Mouse (Mus musculus) lung, embryonic 14.5 days (tissue): ENCODE data around the gene Edrf1. TPM values are rescaled to one million over a fixed set of nuclear protein-coding genes. Genes with fewer than 3 reads are reported as not detected.

Experiments
- ATAC-seq: fragments of 200-750 bp; cut with Nextera tagmentation; 2 replicates; pipeline ENCODE4 v1.8.0; 2017; ENCODE audit warnings: mild to moderate bottlenecking, moderate TSS enrichment, moderate library complexity; ENCODE audit not compliant: insufficient read depth
- DNase-seq: peaks from one replicate; pipeline ENCODE4 v3.0.0-alpha.2; 2015
- H3K27ac ChIP-seq: fragments of 300-500 bp; sonication (generic); 2 replicates; pipeline ENCODE4 v1.5.1; 2014; ENCODE audit warnings: low read depth, mild to moderate bottlenecking, moderate library complexity
- H3K27me3 ChIP-seq: fragments of 300-500 bp; sonication (generic); 2 replicates; pipeline ENCODE4 v1.6.1; 2014; ENCODE audit warnings: low read length, control low read depth; ENCODE audit not compliant: insufficient read depth
- H3K36me3 ChIP-seq: fragments of 300-500 bp; sonication (generic); 2 replicates; pipeline ENCODE4 v1.6.1; 2014; ENCODE audit warnings: control low read depth; ENCODE audit not compliant: insufficient read depth
- H3K4me1 ChIP-seq: fragments of 300-500 bp; sonication (generic); 2 replicates; pipeline ENCODE4 v1.6.1; 2014; ENCODE audit warnings: antibody characterized with exemption, control low read depth; ENCODE audit not compliant: insufficient read depth
- H3K4me2 ChIP-seq: fragments of 300-500 bp; sonication (generic); 2 replicates; pipeline ENCODE4 v1.6.1; 2014; ENCODE audit warnings: mild to moderate bottlenecking
- H3K4me3 ChIP-seq: fragments of 300-500 bp; sonication (generic); 2 replicates; pipeline ENCODE4 v1.5.1; 2014; ENCODE audit warnings: low read depth, low read length
- H3K9ac ChIP-seq: fragments of 300-500 bp; sonication (generic); 2 replicates; pipeline ENCODE4 v1.6.1; 2014
- H3K9me3 ChIP-seq: fragments of 300-500 bp; sonication (generic); 2 replicates; pipeline ENCODE4 v1.6.1; 2016; ENCODE audit warnings: low read depth, low read length, control low read depth
- CTCF ChIP-seq: IDR thresholded peaks from 2 replicates; pipeline ENCODE4 v1.5.1; 2016; ENCODE audit warnings: antibody characterized with exemption, low read depth
- whole genome bisulfite sequencing: fragments of 180-500 bp; shearing (Covaris S2); extraction: QIAGEN DNeasy Blood & Tissue Kit; methylation state at CpG from one replicate; pipeline ENCODE4 v1.1.7; 2014; 5-methylcytosine and 5-hydroxymethylcytosine counted together
- polyA plus RNA-seq: library from polyadenylated mRNA; unstranded; fragments of >200 nt; fragmentation: Nextera tagmentation; extraction: Ambion mirVana; gene quantifications from 2 replicates; pipeline ENCODE4 v1.2.1, GENCODE M21; 2014

Gene Edrf1
- polyA plus RNA-seq, 1 experiment from 2014 or later, result 22.8 TPM

GRCm38 (mm10) chr7:133630821-133631220 is 6.5 kb upstream of the Edrf1 start:
- no peak overlapping the region for H3K4me3 ChIP-seq
- H3K27ac ChIP-seq, result no peak overlapping the region
- no peak overlapping the region for H3K9ac ChIP-seq
- no peak for TF ChIP-seq CTCF
- H3K9me3 ChIP-seq, result no peaks in the 10 kb centered on the region
- H3K4me1 ChIP-seq, result no peaks in the 10 kb centered on the region
- 63% methylated on average over 5 of the region's 5 CpGs for WGBS
- no peak for DNase-seq
- H3K4me2 ChIP-seq, result no peak overlapping the region
- ATAC-seq, result no peak
- H3K27me3 ChIP-seq, result no peaks in the 10 kb centered on the region
- no peaks in the 10 kb centered on the region for H3K36me3 ChIP-seq

- Histone ChIP-seq H3K9me3 (no peaks in the 10 kb centered on the region), H3K36me3 (no peaks in the 10 kb centered on the region), H3K4me1 (no peaks in the 10 kb centered on the region), H3K4me2 (no peak overlapping the region), H3K9ac (no peak overlapping the region), H3K4me3 (no peak overlapping the region), H3K27me3 (no peaks in the 10 kb centered on the region), H3K27ac (no peak overlapping the region)
- TF ChIP-seq CTCF, result peak; percentile 59
- WGBS, result 18% methylated on average over 2 of the region's 2 CpGs
- DNase-seq, result peak; percentile 80
- ATAC-seq, result no peak
Measured at GRCm38 (mm10) chr7:133632476-133632875, 4.9 kb upstream of the Edrf1 start.

GRCm38 (mm10) chr7:133634932-133635650 is 2.3 kb upstream of the Edrf1 start:
- H3K27me3 ChIP-seq, result no peaks in the 10 kb centered on the region
- H3K9me3 ChIP-seq, result no peaks in the 10 kb centered on the region
- TF ChIP-seq CTCF, result no peak
- H3K4me1 ChIP-seq, result no peaks in the 10 kb centered on the region
- no peak overlapping the region for H3K9ac ChIP-seq
- DNase-seq (peak; percentile 29), ATAC-seq (no peak)
- H3K4me3 ChIP-seq, result no peak overlapping the region
- H3K4me2 ChIP-seq, result no peak overlapping the region
- 44% methylated on average over 10 of the region's 12 CpGs for WGBS
- H3K27ac ChIP-seq, result peak overlapping the region; percentile 3; the same call in 1 of the 2 replicates
- peaks cover 10% of the 10 kb centered on the region for H3K36me3 ChIP-seq

- H3K36me3 ChIP-seq, result peaks cover 25% of the 10 kb centered on the region
- H3K27me3 ChIP-seq, result no peaks in the 10 kb centered on the region
- peak overlapping the region; percentile 81 for H3K4me2 ChIP-seq
- peak; percentile 35 for ATAC-seq
- H3K9me3 ChIP-seq, result no peaks in the 10 kb centered on the region
- 2% methylated on average over 21 of the region's 21 CpGs for WGBS
- DNase-seq, result peak; percentile 97
- H3K9ac ChIP-seq, result peak overlapping the region; percentile 75
- peak overlapping the region; percentile 91 for H3K27ac ChIP-seq
- peak overlapping the region; percentile 83 for H3K4me3 ChIP-seq
- peak; percentile 86 for TF ChIP-seq CTCF
- H3K4me1 ChIP-seq, result no peaks in the 10 kb centered on the region
Measured at GRCm38 (mm10) chr7:133636738-133637352, 498 bp upstream of the Edrf1 start.

GRCm38 (mm10) chr7:133638306-133638705 is 963 bp downstream of the Edrf1 start:
- Histone ChIP-seq H3K4me1 (no peaks in the 10 kb centered on the region), H3K9me3 (no peaks in the 10 kb centered on the region), H3K27me3 (no peaks in the 10 kb centered on the region), H3K4me3 (peak overlapping the region; percentile 83), H3K9ac (peak overlapping the region; percentile 88), H3K27ac (no peak overlapping the region), H3K4me2 (peak overlapping the region; percentile 62), H3K36me3 (peaks cover 39% of the 10 kb centered on the region)
- DNase-seq (peak; percentile 14), ATAC-seq (no peak)
- WGBS, result 8% methylated on average over 13 of the region's 13 CpGs
- TF ChIP-seq CTCF, result no peak

- Histone ChIP-seq H3K4me1 (no peaks in the 10 kb centered on the region), H3K36me3 (peaks cover 44% of the 10 kb centered on the region), H3K9ac (peak overlapping the region; percentile 88), H3K4me2 (peak overlapping the region; percentile 62), H3K27me3 (no peaks in the 10 kb centered on the region), H3K4me3 (peak overlapping the region; percentile 83), H3K27ac (no peak overlapping the region), H3K9me3 (no peaks in the 10 kb centered on the region)
- ATAC-seq (no peak), DNase-seq (no peak)
- 86% methylated on average over 13 of the region's 13 CpGs for WGBS
- no peak for TF ChIP-seq CTCF
Measured at GRCm38 (mm10) chr7:133638821-133639220, 1.5 kb downstream of the Edrf1 start.

- no peaks in the 10 kb centered on the region for H3K27me3 ChIP-seq
- no peak overlapping the region for H3K4me2 ChIP-seq
- TF ChIP-seq CTCF, result no peak
- DNase-seq, result no peak
- no peaks in the 10 kb centered on the region for H3K9me3 ChIP-seq
- no peaks in the 10 kb centered on the region for H3K4me1 ChIP-seq
- WGBS, result 91% methylated on average over 6 of the region's 6 CpGs
- H3K4me3 ChIP-seq, result no peak overlapping the region
- ATAC-seq, result no peak
- H3K9ac ChIP-seq, result no peak overlapping the region
- peaks cover 94% of the 10 kb centered on the region for H3K36me3 ChIP-seq
- no peak overlapping the region for H3K27ac ChIP-seq
Measured at GRCm38 (mm10) chr7:133645716-133646115, 8.4 kb downstream of the Edrf1 start.
